In the genomic region with DNA sequence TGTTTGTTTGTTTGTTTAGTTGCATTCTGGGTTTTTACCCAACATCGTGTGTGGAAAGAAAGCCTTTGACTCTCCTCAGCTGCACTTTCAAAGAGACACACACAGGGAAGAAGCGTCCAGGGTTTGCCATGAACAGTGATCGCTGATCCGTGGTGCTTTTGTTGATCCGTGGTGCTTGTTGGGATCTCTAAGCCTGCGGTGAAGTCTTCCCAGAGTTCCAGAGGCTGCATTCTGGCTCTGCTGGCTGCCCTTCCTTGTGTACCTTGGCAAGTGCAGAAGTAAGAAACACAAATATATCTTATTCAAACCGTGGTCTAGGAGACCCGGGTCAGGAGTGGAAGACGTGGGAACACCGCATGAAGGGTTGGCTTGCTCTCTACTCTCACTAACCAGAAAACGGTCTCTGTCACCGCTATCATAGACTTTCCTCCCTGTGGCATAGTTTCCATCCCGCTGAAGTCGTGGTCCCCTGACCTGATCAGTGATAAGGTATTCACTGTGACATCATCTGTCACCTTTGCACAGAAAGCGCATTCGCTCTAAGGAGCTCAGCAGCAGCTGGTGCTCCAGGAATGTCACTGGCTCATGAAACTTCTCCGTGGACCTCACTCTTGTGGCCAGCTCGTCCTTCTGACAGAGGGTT, we compare ENCODE assay signal across 20 mouse cellular contexts.
A peak's percentile ranks its signal among the peaks of the same experiment; 100 is the strongest.
DNase-seq lines count a peak whose midpoint lies in the region; ATAC-seq and TF ChIP-seq lines count a peak whose summit lies in the region.
"Had no signal": no experiment of that assay in that cellular context is flagged by ENCODE, and none has a peak within 500 bp of the region (broad histone marks: within the 10 kb centered on the region; RNA-seq: fewer than 3 reads in every experiment).

No protein-coding gene starts in this region.

- H3K9me3 ChIP-seq in heart, embryonic 14.5 days (ENCODE audit: control insufficient read depth, low read length) = no peaks in the 10 kb centered on the region
- no peaks in the 10 kb centered on the region for H3K9me3 ChIP-seq in kidney, embryonic 14.5 days (ENCODE audit: control insufficient read depth, low read length)
- H3K9me3 ChIP-seq: embryonic facial prominence, embryonic 12.5 days; forebrain, embryonic 15.5 days; hindbrain, embryonic 12.5 days; intestine, embryonic 15.5 days; limb, embryonic 12.5 days; midbrain, embryonic 15.5 days had no signal

- no peaks in the 10 kb centered on the region for H3K36me3 ChIP-seq in heart, embryonic 14.5 days (ENCODE audit: control insufficient read depth, insufficient read depth, low read length)
- H3K36me3 ChIP-seq in heart, adult 2 months (ENCODE audit: control insufficient read depth, insufficient read depth, low read length) = no peaks in the 10 kb centered on the region
- no peaks in the 10 kb centered on the region for H3K36me3 ChIP-seq in kidney, adult 2 months (ENCODE audit: control insufficient read depth, insufficient read depth, low read length)
- no peaks in the 10 kb centered on the region for H3K36me3 ChIP-seq in kidney, embryonic 14.5 days (ENCODE audit: control insufficient read depth, insufficient read depth, low read length)
- H3K36me3 ChIP-seq: embryonic facial prominence, embryonic 12.5 days; forebrain, embryonic 15.5 days; hindbrain, embryonic 12.5 days; intestine, embryonic 15.5 days; limb, embryonic 12.5 days; midbrain, embryonic 15.5 days had no signal

- no peak overlapping the region for H3K9ac ChIP-seq in heart, embryonic 14.5 days (ENCODE audit: low read length)
- H3K9ac ChIP-seq in heart, adult 2 months (ENCODE audit: low read depth, low read length) = no peak overlapping the region
- no peak overlapping the region for H3K9ac ChIP-seq in kidney, embryonic 14.5 days (ENCODE audit: low read depth, low read length)
- H3K9ac ChIP-seq: embryonic facial prominence, embryonic 12.5 days; forebrain, embryonic 15.5 days; hindbrain, embryonic 12.5 days; intestine, embryonic 15.5 days; limb, embryonic 12.5 days; lung, embryonic 14.5 days; midbrain, embryonic 15.5 days had no signal

- WGBS in heart, embryonic 14.5 days = 43% methylated on average over 18 of the region's 18 CpGs
- 43% methylated on average over 18 of the region's 18 CpGs for WGBS in heart, adult 2 months
- 45% methylated on average over 18 of the region's 18 CpGs for WGBS in kidney, adult 2 months
- WGBS in kidney, embryonic 14.5 days = 62% methylated on average over 18 of the region's 18 CpGs

- no peak for DNase-seq in heart, adult 2 months
- DNase-seq in kidney, adult 2 months = peak; percentile 51
- DNase-seq in retina, embryonic 14.5 days (ENCODE audit: low spot score) = peak; percentile 24
- no peak for DNase-seq in retina, postnatal 1 day
- DNase-seq in yolk sac, embryonic 10.5 days (ENCODE audit: low spot score) = peak; percentile 36
- DNase-seq in frontal cortex, postnatal 25 days (ENCODE audit: low spot score in 2 of 2) = no peak
- DNase-seq: adrenal gland, postnatal 25 days; cerebellum, adult 9-10 months; layer of hippocampus, adult 9-11 months; lung, embryonic 14.5 days; spleen, adult 18-20 months had no signal

- no peak for TF ChIP-seq EP300 in heart, adult 2 months (IDR thresholded peaks at IDR 0.05; ENCODE audit: insufficient read depth, low read depth, low read length)

- no peak for TF ChIP-seq POLR2A in heart, adult 2 months (IDR thresholded peaks at IDR 0.05; ENCODE audit: insufficient read depth, low read depth, low read length)
- TF ChIP-seq POLR2A in kidney, adult 2 months (IDR thresholded peaks at IDR 0.05; ENCODE audit: low read depth, low read length) = no peak

- ATAC-seq in heart, embryonic 14.5 days (ENCODE audit: insufficient number of reproducible peaks, insufficient read depth, low FRiP score, low read depth) = peak; percentile 56
- ATAC-seq in kidney, embryonic 14.5 days (ENCODE audit: low FRiP score, low TSS enrichment) = no peak
- ATAC-seq: forebrain, embryonic 15.5 days; intestine, embryonic 15.5 days; midbrain, embryonic 15.5 days had no signal

- intact Hi-C loops in heart, adult 2 months (cut with DNase I) = no loop called here

- H3K4me2 ChIP-seq in heart, embryonic 14.5 days (ENCODE audit: low read length) = peak overlapping the region; percentile 24
- H3K4me2 ChIP-seq in kidney, embryonic 14.5 days (replicated peaks; ENCODE audit: low read depth, low read length) = no peak overlapping the region
- H3K4me2 ChIP-seq: embryonic facial prominence, embryonic 12.5 days; forebrain, embryonic 15.5 days; hindbrain, embryonic 12.5 days; intestine, embryonic 15.5 days; limb, embryonic 12.5 days; lung, embryonic 14.5 days; midbrain, embryonic 15.5 days had no signal

- peaks cover 6 to 10% of the 10 kb centered on the region in 2 experiments; a peak in 3 of 4 replicates for H3K4me1 ChIP-seq in heart, embryonic 14.5 days (ENCODE audit: control insufficient read depth in 2 of 2, insufficient read depth in 2 of 2, low read length in 2 of 2)
- H3K4me1 ChIP-seq in heart, adult 2 months (ENCODE audit: control insufficient read depth, insufficient read depth, low read length) = no peaks in the 10 kb centered on the region
- H3K4me1 ChIP-seq in kidney, adult 2 months (ENCODE audit: control insufficient read depth, insufficient read depth, low read length) = no peaks in the 10 kb centered on the region
- H3K4me1 ChIP-seq in kidney, embryonic 14.5 days (ENCODE audit: control insufficient read depth, insufficient read depth, low read length) = no peaks in the 10 kb centered on the region
- H3K4me1 ChIP-seq: embryonic facial prominence, embryonic 12.5 days; forebrain, embryonic 15.5 days; hindbrain, embryonic 12.5 days; intestine, embryonic 15.5 days; midbrain, embryonic 15.5 days had no signal

- no peaks in the 10 kb centered on the region for H3K79me2 ChIP-seq in heart, adult 2 months (replicated peaks; ENCODE audit: control insufficient read depth, insufficient read depth, low read length)

- H3K4me3 ChIP-seq in heart, embryonic 14.5 days (ENCODE audit: control insufficient read depth in 1 of 2, insufficient read depth in 1 of 2, low read depth in 1 of 2, low read length in 2 of 2) = no peak overlapping the region
- no peak overlapping the region for H3K4me3 ChIP-seq in heart, adult 2 months
- no peak overlapping the region for H3K4me3 ChIP-seq in kidney, adult 2 months (ENCODE audit: insufficient read depth, low read depth, low read length)
- no peak overlapping the region for H3K4me3 ChIP-seq in kidney, embryonic 14.5 days (ENCODE audit: low read length)
- H3K4me3 ChIP-seq: embryonic facial prominence, embryonic 12.5 days; forebrain, embryonic 15.5 days; hindbrain, embryonic 12.5 days; intestine, embryonic 15.5 days; limb, embryonic 12.5 days; midbrain, embryonic 15.5 days had no signal

- H3K27ac ChIP-seq in heart, embryonic 14.5 days (replicated peaks in 1 of 2; ENCODE audit: control insufficient read depth in 1 of 2, insufficient read depth in 1 of 2, low read depth in 2 of 2, low read length in 2 of 2) = no peak overlapping the region
- H3K27ac ChIP-seq in heart, adult 2 months = no peak overlapping the region
- H3K27ac ChIP-seq in kidney, adult 2 months (ENCODE audit: insufficient read depth, low read depth, low read length) = no peak overlapping the region
- H3K27ac ChIP-seq in kidney, embryonic 14.5 days (ENCODE audit: low read depth, low read length) = no peak overlapping the region
- H3K27ac ChIP-seq: embryonic facial prominence, embryonic 12.5 days; forebrain, embryonic 15.5 days; hindbrain, embryonic 12.5 days; intestine, embryonic 15.5 days; limb, embryonic 12.5 days; macrophage; midbrain, embryonic 15.5 days had no signal

- TF ChIP-seq CTCF in heart, adult 2 months (IDR thresholded peaks at IDR 0.05) = no peak
- no peak for TF ChIP-seq CTCF in kidney, adult 2 months (conservative IDR thresholded peaks at IDR 0.05; ENCODE audit: insufficient read depth, insufficient read length, low read depth, low read length)

- no peaks in the 10 kb centered on the region for H3K27me3 ChIP-seq in heart, embryonic 14.5 days (ENCODE audit: control insufficient read depth, insufficient read depth, low read length)
- H3K27me3 ChIP-seq in heart, adult 2 months (ENCODE audit: control insufficient read depth, insufficient read depth, low read length) = no peaks in the 10 kb centered on the region
- H3K27me3 ChIP-seq in kidney, adult 2 months (replicated peaks; ENCODE audit: control insufficient read depth, insufficient read depth, low read length) = no peaks in the 10 kb centered on the region
- no peaks in the 10 kb centered on the region for H3K27me3 ChIP-seq in kidney, embryonic 14.5 days (ENCODE audit: control insufficient read depth, insufficient read depth, low read length)
- H3K27me3 ChIP-seq: embryonic facial prominence, embryonic 12.5 days; forebrain, embryonic 15.5 days; hindbrain, embryonic 12.5 days; intestine, embryonic 15.5 days; limb, embryonic 12.5 days had no signal

Comparison
In these comparisons a context has a peak if more than half of its experiments do, and no peak if none do; other contexts are left out.
1. DNase-seq: peak in kidney, adult 2 months (single experiment), retina, embryonic 14.5 days (single experiment) and yolk sac, embryonic 10.5 days (single experiment); none in heart, adult 2 months (0 of 2), retina, postnatal 1 day (single experiment) and frontal cortex, postnatal 25 days (0 of 2).